Mouse (Mus musculus) cerebellum, adult 2 months (tissue): Measurements from ENCODE around the gene Rangrf.

Experiments
- CTCF ChIP-seq: fragments of 200-500 bp; IDR thresholded peaks from 2 replicates; pipeline ENCODE4 v1.5.1; 2011; ENCODE audit warnings: low read depth, mild to moderate bottlenecking, control low read depth, low read length, moderate library complexity, borderline replicate concordance; ENCODE audit not compliant: insufficient read depth
- POLR2A ChIP-seq: fragments of 200-500 bp; IDR thresholded peaks from 2 replicates; pipeline ENCODE4 v1.6.1; 2011; ENCODE audit warnings: low read length, control low read depth, borderline replicate concordance; ENCODE audit not compliant: insufficient read depth

- TF ChIP-seq POLR2A = no peak
- no peak for TF ChIP-seq CTCF
These were observed 18.1 kb upstream of the Rangrf start for GRCm38 (mm10) chr11:68993122-68993521.
